Mouse (Mus musculus) MEL (cell line): ENCODE results near the gene Ddhd1. TPM values are rescaled to one million over a fixed set of nuclear protein-coding genes. Genes with fewer than 3 reads are reported as not detected.

Experiments used
- DNase-seq: peaks from one replicate; pipeline ENCODE4 v3.0.0; 2011; ENCODE audit warnings: low read depth, low spot score
- H3K27ac ChIP-seq: 2 replicates; pipeline ENCODE4 v1.5.1; 2012; ENCODE audit warnings: low read depth, mild to moderate bottlenecking, control low read depth, low read length, moderate library complexity; ENCODE audit not compliant: control insufficient read depth
- H3K27me3 ChIP-seq, 2 experiments: fragments of 150-350 bp in 1 of 2; sonication (generic) in 1 of 2; 2 replicates each; pipeline ENCODE4 v1.6.1; 2012; ENCODE audit warnings: low read length in 2 of 2, mild to moderate bottlenecking in 2 of 2, improper control_type of control experiment in 1 of 2, moderate library complexity in 1 of 2; ENCODE audit not compliant: insufficient read depth in 2 of 2, control insufficient read depth in 1 of 2
- H3K36me3 ChIP-seq, 2 experiments: 2 replicates each; pipeline ENCODE4 v1.6.1; 2012 to 2014; ENCODE audit warnings: low read length in 2 of 2, improper control_type of control experiment in 1 of 2, inconsistent platforms in 1 of 2, mild to moderate bottlenecking in 1 of 2; ENCODE audit not compliant: insufficient read depth in 2 of 2, control insufficient read depth in 1 of 2
- H3K4me1 ChIP-seq, 2 experiments: fragments of 150-350 bp in 1 of 2; sonication (generic) in 1 of 2; 2 replicates each; pipeline ENCODE4 v1.6.1; 2012; ENCODE audit warnings: low read length in 2 of 2, improper control_type of control experiment in 1 of 2, mild to moderate bottlenecking in 1 of 2; ENCODE audit not compliant: insufficient read depth in 2 of 2, control insufficient read depth in 1 of 2
- H3K4me3 ChIP-seq, 2 experiments: fragments of 150-350 bp in 1 of 2; sonication (generic) in 1 of 2; 2 replicates each; pipeline ENCODE4 v1.5.1; 2012; ENCODE audit warnings: low read depth in 2 of 2, low read length in 2 of 2, mild to moderate bottlenecking in 2 of 2, moderate library complexity in 2 of 2, control low read depth in 1 of 2, improper control_type of control experiment in 1 of 2; ENCODE audit not compliant: control insufficient read depth in 1 of 2, insufficient read depth in 1 of 2
- H3K79me2 ChIP-seq: 2 replicates; pipeline ENCODE4 v1.6.1; 2012; ENCODE audit warnings: mild to moderate bottlenecking, low read length, moderate library complexity; ENCODE audit not compliant: control insufficient read depth, poor library complexity, insufficient read depth
- H3K9ac ChIP-seq: 2 replicates; pipeline ENCODE4 v1.6.1; 2012; ENCODE audit warnings: low read depth, mild to moderate bottlenecking, control low read depth, low read length, moderate library complexity; ENCODE audit not compliant: control insufficient read depth, poor library complexity, severe bottlenecking
- H3K9me3 ChIP-seq: fragments of 150-350 bp; sonication (generic); replicated peaks from 2 replicates; pipeline ENCODE4 v1.6.1; 2012; ENCODE audit warnings: mild to moderate bottlenecking, low read length, improper control_type of control experiment, moderate library complexity; ENCODE audit not compliant: insufficient read depth
- CHD2 ChIP-seq: IDR thresholded peaks from 2 replicates; pipeline ENCODE4 v1.6.1; 2011; ENCODE audit warnings: low read length, improper control_type of control experiment
- E2F4 ChIP-seq: IDR thresholded peaks from 2 replicates; pipeline ENCODE4 v1.6.1; 2011; ENCODE audit warnings: low read depth, low read length, improper control_type of control experiment, borderline replicate concordance
- ETS1 ChIP-seq: IDR thresholded peaks from 2 replicates; pipeline ENCODE4 v1.6.1; 2012; ENCODE audit warnings: low read depth, mild to moderate bottlenecking, inconsistent platforms, low read length, improper control_type of control experiment, moderate library complexity
- GABPA ChIP-seq: IDR thresholded peaks from 2 replicates; pipeline ENCODE4 v1.6.1; 2012; ENCODE audit warnings: low read depth, mild to moderate bottlenecking, inconsistent platforms, low read length, improper control_type of control experiment, moderate library complexity
- GATA1 ChIP-seq: IDR thresholded peaks from 2 replicates; pipeline ENCODE4 v1.6.1; 2011; ENCODE audit warnings: low read depth, low read length, improper control_type of control experiment
- HCFC1 ChIP-seq: IDR thresholded peaks from 2 replicates; pipeline ENCODE4 v1.6.1; 2012; ENCODE audit warnings: low read depth, mild to moderate bottlenecking, inconsistent platforms, low read length, improper control_type of control experiment, moderate library complexity
- JUND ChIP-seq: IDR thresholded peaks from 2 replicates; pipeline ENCODE4 v1.6.1; 2011; ENCODE audit warnings: low read depth, mild to moderate bottlenecking, improper control_type of control experiment, low read length
- KAT2A ChIP-seq: conservative IDR thresholded peaks from 2 replicates; pipeline ENCODE4 v1.6.1; 2012; ENCODE audit warnings: low read depth, low read length, improper control_type of control experiment, inconsistent platforms
- MAFK ChIP-seq: IDR thresholded peaks from 2 replicates; pipeline ENCODE4 v1.6.1; 2011; ENCODE audit warnings: low read depth, mild to moderate bottlenecking, low read length, improper control_type of control experiment, borderline replicate concordance
- MAX ChIP-seq: IDR thresholded peaks from 2 replicates; pipeline ENCODE4 v1.6.1; 2011; ENCODE audit warnings: low read length, improper control_type of control experiment
- MAZ ChIP-seq: IDR thresholded peaks from 2 replicates; pipeline ENCODE4 v1.6.1; 2012; ENCODE audit warnings: low read depth, mild to moderate bottlenecking, inconsistent platforms, low read length, improper control_type of control experiment
- MXI1 ChIP-seq: IDR thresholded peaks from 2 replicates; pipeline ENCODE4 v1.6.1; 2011; ENCODE audit warnings: mild to moderate bottlenecking, low read depth, low read length, improper control_type of control experiment
- MYB ChIP-seq: IDR thresholded peaks from 2 replicates; pipeline ENCODE4 v1.6.1; 2011; ENCODE audit warnings: mild to moderate bottlenecking, low read depth, low read length, improper control_type of control experiment
- MYC ChIP-seq: IDR thresholded peaks from 2 replicates; pipeline ENCODE4 v1.6.1; 2011; ENCODE audit warnings: low read depth, mild to moderate bottlenecking, low read length, improper control_type of control experiment, moderate library complexity
- NELFE ChIP-seq: IDR thresholded peaks from 2 replicates; pipeline ENCODE4 v1.6.1; 2011; ENCODE audit warnings: low read depth, low read length, improper control_type of control experiment
- POLR2A ChIP-seq, 2 experiments: IDR thresholded peaks; 2 replicates each; pipeline ENCODE4 v1.6.1; 2011 to 2012; ENCODE audit warnings: low read length in 2 of 2, mild to moderate bottlenecking in 2 of 2, control low read depth in 1 of 2, improper control_type of control experiment in 1 of 2, low read depth in 1 of 2, moderate library complexity in 1 of 2; ENCODE audit not compliant: control insufficient read depth in 1 of 2, insufficient read depth in 1 of 2, poor library complexity in 1 of 2
- POLR2AphosphoS5 ChIP-seq: IDR thresholded peaks from 2 replicates; pipeline ENCODE4 v1.6.1; 2012; ENCODE audit warnings: low read depth, borderline replicate concordance, mild to moderate bottlenecking, inconsistent platforms, low read length, moderate library complexity, mixed read lengths
- RAD21 ChIP-seq: IDR thresholded peaks from 2 replicates; pipeline ENCODE4 v1.6.1; 2011; ENCODE audit warnings: mild to moderate bottlenecking, low read depth, low read length, improper control_type of control experiment
- RCOR1 ChIP-seq: IDR thresholded peaks from 2 replicates; pipeline ENCODE4 v1.6.1; 2012; ENCODE audit warnings: low read depth, mild to moderate bottlenecking, inconsistent platforms, low read length, improper control_type of control experiment
- TBP ChIP-seq: IDR thresholded peaks from 2 replicates; pipeline ENCODE4 v1.8.0; 2011; ENCODE audit warnings: low read depth, low read length, improper control_type of control experiment
- TCF12 ChIP-seq: IDR thresholded peaks from 2 replicates; pipeline ENCODE4 v1.6.1; 2014; ENCODE audit warnings: low read depth, mild to moderate bottlenecking, inconsistent platforms, low read length, improper control_type of control experiment, moderate library complexity
- UBTF ChIP-seq: IDR thresholded peaks from 2 replicates; pipeline ENCODE4 v1.6.1; 2012; ENCODE audit warnings: low read depth, mild to moderate bottlenecking, inconsistent platforms, low read length, improper control_type of control experiment, moderate library complexity, borderline replicate concordance; ENCODE audit not compliant: insufficient read depth
- USF2 ChIP-seq, 2 experiments: IDR thresholded peaks; 2 replicates each; pipeline ENCODE4 v1.6.1; 2011 to 2012; ENCODE audit warnings: improper control_type of control experiment in 2 of 2, low read length in 2 of 2, borderline replicate concordance in 1 of 2, inconsistent platforms in 1 of 2, low read depth in 1 of 2, mild to moderate bottlenecking in 1 of 2; ENCODE audit not compliant: insufficient read depth in 1 of 2
- ZKSCAN1 ChIP-seq: IDR thresholded peaks from 2 replicates; pipeline ENCODE4 v1.6.1; 2012; ENCODE audit warnings: low read depth, mild to moderate bottlenecking, inconsistent platforms, low read length, improper control_type of control experiment, moderate library complexity
- ZMIZ1 ChIP-seq: IDR thresholded peaks from 2 replicates; pipeline ENCODE4 v1.6.1; 2012; ENCODE audit warnings: low read depth, mild to moderate bottlenecking, inconsistent platforms, low read length, improper control_type of control experiment, moderate library complexity
- ZNF384 ChIP-seq: IDR thresholded peaks from 2 replicates; pipeline ENCODE4 v1.6.1; 2012; ENCODE audit warnings: low read depth, mild to moderate bottlenecking, inconsistent platforms, low read length, improper control_type of control experiment
- polyA plus RNA-seq, 2 experiments: library from polyadenylated mRNA; stranded (reverse) in 1 of 2; unstranded in 1 of 2; fragments of >175 nt in 1 of 2; fragments of >200 nt in 1 of 2; gene quantifications; 2 replicates each; pipeline versions ENCODE4 v1.2.1 to v1.2.4; 2012; ENCODE audit warnings: low replicate concordance in 2 of 2, low read depth in 1 of 2; ENCODE audit not compliant: insufficient read length in 2 of 2, insufficient read depth in 1 of 2, missing spikeins in 1 of 2
- total RNA-seq: library from RNA; depleted of rRNA; stranded (reverse); fragments of 300-350 nt; gene quantifications from 2 replicates; pipeline ENCODE4 v1.2.3, GENCODE M21; 2012

The Ddhd1 gene
- total and polyA plus RNA-seq, 3 experiments, result 9.0 to 14.3 TPM; not detected in 1

DNA sequence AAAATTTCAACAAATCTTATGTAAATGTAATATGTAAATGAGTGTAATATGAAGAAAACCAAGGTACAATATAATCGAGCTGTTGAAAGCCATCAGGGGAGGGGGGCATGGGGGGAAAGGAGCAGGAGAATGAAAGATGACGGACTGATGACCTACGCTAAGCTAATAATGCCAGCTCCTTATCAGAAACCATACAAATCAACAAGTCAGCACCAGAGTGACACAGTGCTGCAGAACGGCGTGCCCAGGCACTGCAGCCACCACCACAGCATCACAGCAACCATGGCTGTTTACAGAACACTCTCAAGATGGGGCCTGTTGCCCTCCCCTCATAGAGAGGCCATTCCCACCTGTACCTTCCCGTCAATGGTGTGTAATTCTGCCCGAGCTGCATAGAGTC is 10.8 kb downstream of the Ddhd1 start:
- no peak for DNase-seq
- Histone ChIP-seq H3K79me2 (peaks cover 8% of the 10 kb centered on the region), H3K27ac (no peak overlapping the region), H3K4me3 (no peak overlapping the region), H3K4me1 (no peaks in the 10 kb centered on the region), H3K27me3 (no peaks in the 10 kb centered on the region), H3K36me3 (no peaks in the 10 kb centered on the region), H3K9me3 (no peaks in the 10 kb centered on the region), H3K9ac (no peak overlapping the region)
- TF ChIP-seq ETS1 (no peak), TBP (no peak), MXI1 (no peak), MAFK (no peak), RCOR1 (no peak), MAX (no peak), UBTF (no peak), GATA1 (no peak)

DNA sequence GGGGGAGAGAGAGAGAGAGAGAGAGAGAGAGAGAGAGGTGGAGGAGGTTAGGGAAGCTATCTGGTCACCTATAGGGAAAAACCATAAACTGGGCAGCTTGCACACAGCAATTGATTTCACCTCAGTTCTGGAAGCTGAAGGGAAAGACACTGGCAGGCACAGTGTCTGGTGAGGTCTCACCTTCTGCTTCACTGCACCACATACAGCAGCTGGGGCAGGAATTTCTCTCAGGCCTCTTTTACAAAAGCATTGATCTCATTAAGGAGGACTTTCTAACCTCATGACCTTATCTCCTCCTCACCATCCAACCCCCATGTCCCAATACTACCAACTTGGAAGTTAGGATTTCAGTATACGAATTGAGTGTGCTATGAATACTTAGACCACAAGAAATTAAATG is 13.2 kb downstream of the Ddhd1 start:
- TF ChIP-seq E2F4, result no peak
- no peak for TF ChIP-seq TCF12
- no peak for TF ChIP-seq RAD21
- no peak for TF ChIP-seq CHD2
- no peak for TF ChIP-seq POLR2A (IDR thresholded peaks at IDR 0.05; ENCODE audit: control insufficient read depth in 1 of 2, insufficient read depth in 1 of 2, low read depth in 1 of 2, low read length in 2 of 2, poor library complexity in 1 of 2)
- TF ChIP-seq MYC, result no peak
- no peak for TF ChIP-seq USF2 (IDR thresholded peaks at IDR 0.05; ENCODE audit: borderline replicate concordance in 1 of 2, insufficient read depth in 1 of 2, low read depth in 1 of 2, low read length in 2 of 2)
- H3K9me3 ChIP-seq, result no peaks in the 10 kb centered on the region
- DNase-seq, result no peak
- H3K36me3 ChIP-seq, result no peaks in the 10 kb centered on the region
- no peak overlapping the region for H3K9ac ChIP-seq
- no peak overlapping the region for H3K4me3 ChIP-seq
- peaks cover 6% of the 10 kb centered on the region for H3K79me2 ChIP-seq
- H3K27ac ChIP-seq, result no peak overlapping the region
- H3K4me1 ChIP-seq, result no peaks in the 10 kb centered on the region
- no peaks in the 10 kb centered on the region for H3K27me3 ChIP-seq

DNA sequence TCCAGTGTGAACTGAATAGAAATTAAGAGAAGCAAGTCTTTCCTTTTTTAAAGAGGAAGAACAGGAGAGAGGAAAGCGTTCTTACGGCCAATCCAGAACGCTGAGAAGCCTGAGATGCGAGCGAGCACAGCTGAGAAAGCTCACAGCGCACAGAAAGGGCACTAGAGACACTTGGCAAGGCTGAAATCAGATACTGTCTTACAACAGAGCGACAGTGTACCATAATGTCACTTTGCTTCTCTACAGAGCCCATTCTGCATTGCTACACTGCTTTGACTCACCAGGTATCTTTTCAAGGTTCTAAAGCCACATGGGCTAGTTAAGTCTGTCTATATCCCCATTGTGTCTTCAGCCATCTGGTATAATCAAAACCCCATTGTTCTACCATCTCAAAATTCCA is 13.7 kb downstream of the Ddhd1 start:
- Histone ChIP-seq H3K36me3 (no peaks in the 10 kb centered on the region), H3K27ac (no peak overlapping the region), H3K4me1 (no peaks in the 10 kb centered on the region), H3K79me2 (peaks cover 6% of the 10 kb centered on the region), H3K27me3 (no peaks in the 10 kb centered on the region), H3K9ac (no peak overlapping the region), H3K4me3 (no peak overlapping the region), H3K9me3 (no peaks in the 10 kb centered on the region)
- TF ChIP-seq JUND, result no peak
- no peak for TF ChIP-seq ZKSCAN1
- TF ChIP-seq MYB, result no peak
- TF ChIP-seq TCF12, result no peak
- no peak for TF ChIP-seq MXI1
- no peak for TF ChIP-seq POLR2AphosphoS5
- TF ChIP-seq NELFE, result no peak
- TF ChIP-seq ZNF384, result no peak
- TF ChIP-seq HCFC1, result no peak
- no peak for TF ChIP-seq GABPA
- TF ChIP-seq KAT2A, result no peak
- TF ChIP-seq POLR2A (IDR thresholded peaks at IDR 0.05; ENCODE audit: control insufficient read depth in 1 of 2, insufficient read depth in 1 of 2, low read depth in 1 of 2, low read length in 2 of 2, poor library complexity in 1 of 2), result no peak
- no peak for TF ChIP-seq GATA1
- TF ChIP-seq ZMIZ1, result no peak
- no peak for TF ChIP-seq TBP
- no peak for TF ChIP-seq CHD2
- no peak for TF ChIP-seq RAD21
- TF ChIP-seq MAZ, result no peak
- no peak for DNase-seq
